Mouse (Mus musculus) midbrain, postnatal 0 days (tissue): ENCODE measurements at regions not wholly inside any gene's neighbourhood (a gene's known extent, or its start where the extent isn't known, plus 50 kb on each side); places are given as distances from the start of the nearest gene placed in this dataset.

Experiments
- ATAC-seq: fragments of 200-750 bp; cut with Nextera tagmentation; 2 replicates; pipeline ENCODE4 v1.8.0; 2017; ENCODE audit warnings: moderate number of reproducible peaks, mild to moderate bottlenecking, moderate TSS enrichment, moderate library complexity; ENCODE audit not compliant: low FRiP score
- DNase-seq: peaks from one replicate; pipeline ENCODE4 v3.0.0-alpha.2; 2015; ENCODE audit warnings: low spot score
- H3K27ac ChIP-seq: fragments of 300-500 bp; sonication (generic); 2 replicates; pipeline ENCODE4 v1.5.1; 2014; ENCODE audit warnings: low read depth, mild to moderate bottlenecking, low read length, mixed read lengths
- H3K27me3 ChIP-seq: fragments of 300-500 bp; sonication (generic); 2 replicates; pipeline ENCODE4 v1.6.1; 2014; ENCODE audit warnings: low read length, control low read depth, mixed read lengths; ENCODE audit not compliant: insufficient read depth
- H3K36me3 ChIP-seq: fragments of 300-500 bp; sonication (generic); 2 replicates; pipeline ENCODE4 v1.6.1; 2014; ENCODE audit warnings: low read length, control low read depth, mixed read lengths; ENCODE audit not compliant: insufficient read depth
- H3K4me1 ChIP-seq: fragments of 300-500 bp; sonication (generic); 2 replicates; pipeline ENCODE4 v1.6.1; 2014; ENCODE audit warnings: mild to moderate bottlenecking, control low read depth, antibody characterized with exemption, low read length, mixed read lengths; ENCODE audit not compliant: insufficient read depth
- H3K4me2 ChIP-seq: fragments of 300-500 bp; sonication (generic); 2 replicates; pipeline ENCODE4 v1.6.1; 2014; ENCODE audit warnings: low read depth, mild to moderate bottlenecking, low read length, mixed read lengths; ENCODE audit not compliant: poor library complexity, severe bottlenecking
- H3K4me3 ChIP-seq: fragments of 300-500 bp; sonication (generic); 2 replicates; pipeline ENCODE4 v1.5.1; 2014; ENCODE audit warnings: low read depth, mild to moderate bottlenecking, low read length, moderate library complexity
- H3K9ac ChIP-seq: fragments of 300-500 bp; sonication (generic); replicated peaks from 2 replicates; pipeline ENCODE4 v1.6.1; 2014; ENCODE audit warnings: mild to moderate bottlenecking, low read length, moderate library complexity, mixed read lengths; ENCODE audit not compliant: poor library complexity, severe bottlenecking
- H3K9me3 ChIP-seq: fragments of 300-500 bp; sonication (generic); 2 replicates; pipeline ENCODE4 v1.6.1; 2016; ENCODE audit warnings: low read length, control low read depth
- CTCF ChIP-seq: IDR thresholded peaks from 2 replicates; pipeline ENCODE4 v1.5.1; 2016; ENCODE audit warnings: antibody characterized with exemption, mild to moderate bottlenecking
- WGBS: fragments of 180-500 bp; shearing (Covaris S2); extraction: QIAGEN DNeasy Blood & Tissue Kit; methylation state at CpG from one replicate; pipeline ENCODE4 v1.1.7; 2014; 5-methylcytosine and 5-hydroxymethylcytosine counted together

DNA sequence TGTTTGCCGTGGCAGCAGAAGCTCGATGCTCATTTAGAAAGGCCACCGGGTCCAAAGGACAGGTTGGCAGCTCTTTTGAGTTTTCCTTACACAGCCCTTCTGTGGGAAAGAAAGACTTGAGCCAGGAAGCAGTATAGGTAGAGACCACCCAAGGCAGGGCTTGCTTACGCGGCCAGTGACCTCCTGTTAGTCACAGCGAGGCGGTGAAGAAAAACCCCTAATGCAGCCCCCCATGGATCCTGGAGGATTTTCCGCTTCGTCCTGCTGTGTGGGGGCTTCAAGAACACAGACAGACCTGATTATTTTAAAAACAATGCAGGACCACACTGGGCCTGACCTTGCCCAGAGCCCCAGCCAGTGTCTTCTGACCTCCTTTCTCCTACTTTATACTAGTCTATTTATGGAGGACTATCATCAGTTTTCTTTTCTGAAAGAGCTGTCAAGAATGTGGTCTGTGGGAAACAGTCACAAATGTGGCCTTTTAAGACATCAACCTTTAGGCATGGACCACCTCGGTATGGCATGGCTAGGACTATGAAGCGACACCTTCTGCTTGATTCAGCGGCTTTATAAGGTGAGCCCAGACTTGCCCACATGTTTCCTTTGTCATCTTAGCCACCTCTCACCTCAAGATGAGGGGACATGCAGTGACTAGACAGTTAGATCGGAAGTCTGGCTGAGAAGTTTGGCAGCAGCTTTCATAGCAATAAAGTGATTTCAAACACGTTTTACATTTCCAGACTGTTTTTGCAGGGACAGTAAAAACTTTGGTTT, 274.3 kb downstream of the 1700129C05Rik start:
- 0 out of 2 replicates have a peak, but pooled peaks cover 2% of the 10 kb centered on the region for H3K4me1 ChIP-seq
- no peak overlapping the region for H3K9ac ChIP-seq
- ATAC-seq (no peak), DNase-seq (no peak)
- no peaks in the 10 kb centered on the region for H3K27me3 ChIP-seq
- no peaks in the 10 kb centered on the region for H3K9me3 ChIP-seq
- H3K27ac ChIP-seq: no peak overlapping the region
- no peak for TF ChIP-seq CTCF
- WGBS: 34% methylated on average over 14 of the region's 14 CpGs
- no peaks in the 10 kb centered on the region for H3K36me3 ChIP-seq
- peak overlapping the region; percentile 28 for H3K4me2 ChIP-seq
- no peak overlapping the region for H3K4me3 ChIP-seq

DNA sequence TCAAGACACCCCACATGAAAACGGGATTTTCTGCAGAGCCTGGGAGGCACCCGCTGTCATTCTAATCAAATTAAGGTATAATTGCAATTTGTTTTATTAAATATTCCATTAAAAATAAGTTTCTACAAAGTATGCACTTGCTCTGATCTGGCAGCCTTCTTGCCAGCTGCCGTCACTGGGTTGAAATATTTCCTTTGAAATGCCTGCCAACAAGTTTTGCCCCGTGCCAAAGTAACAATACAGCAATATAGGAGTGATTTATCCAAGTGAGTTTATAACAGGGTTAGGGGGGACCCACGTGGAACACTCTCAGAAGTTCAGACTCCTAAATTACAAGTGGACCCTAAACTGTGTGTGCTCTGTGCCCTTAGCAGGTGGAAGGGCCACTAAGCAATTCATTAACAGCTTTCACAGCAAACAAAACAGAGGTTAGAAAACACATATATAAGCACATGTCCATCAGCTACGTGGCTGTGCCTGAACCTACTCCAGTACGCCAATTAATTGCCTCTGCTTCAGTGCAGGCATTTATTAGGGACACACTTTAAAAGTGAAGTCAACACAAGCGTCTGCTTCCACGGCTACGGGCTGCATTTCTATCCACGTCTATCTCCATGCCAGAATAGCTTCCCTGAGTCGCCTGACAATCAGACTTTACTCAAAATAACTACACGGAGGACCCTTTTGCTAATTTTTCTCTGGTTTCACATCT, 275.1 kb downstream of the 1700129C05Rik start:
- Histone ChIP-seq H3K27ac (no peak overlapping the region), H3K4me1 (0 out of 2 replicates have a peak, but pooled peaks cover 2% of the 10 kb centered on the region), H3K36me3 (no peaks in the 10 kb centered on the region), H3K27me3 (no peaks in the 10 kb centered on the region), H3K4me2 (peak overlapping the region; percentile 28), H3K9ac (no peak overlapping the region), H3K9me3 (no peaks in the 10 kb centered on the region), H3K4me3 (no peak overlapping the region)
- ATAC-seq (no peak), DNase-seq (peak; percentile 19)
- TF ChIP-seq CTCF: no peak
- WGBS: 28% methylated on average over 13 of the region's 13 CpGs

DNA sequence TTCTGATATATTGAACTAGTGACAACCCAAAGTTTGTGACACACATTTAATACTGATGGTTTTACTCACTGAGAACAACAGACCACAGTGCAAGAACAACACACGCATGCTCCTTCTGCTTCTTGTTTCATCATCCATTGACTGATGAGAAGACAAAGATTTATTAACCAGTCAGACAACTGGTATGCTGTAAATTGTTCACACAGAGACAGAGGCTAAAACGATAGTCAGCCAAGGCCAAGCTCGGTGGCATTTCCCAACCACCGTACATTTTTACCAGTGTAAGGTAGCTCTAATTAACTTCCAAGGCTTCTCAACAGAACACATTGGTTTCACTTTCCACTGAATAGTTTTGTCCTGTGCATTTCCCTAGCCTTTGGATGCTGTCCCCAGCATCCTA, 287.8 kb downstream of the 1700129C05Rik start:
- Histone ChIP-seq H3K4me2 (no peak overlapping the region), H3K27me3 (no peaks in the 10 kb centered on the region), H3K36me3 (no peaks in the 10 kb centered on the region), H3K9me3 (no peaks in the 10 kb centered on the region), H3K9ac (no peak overlapping the region), H3K4me1 (no peaks in the 10 kb centered on the region), H3K27ac (no peak overlapping the region), H3K4me3 (no peak overlapping the region)
- TF ChIP-seq CTCF: no peak
- ATAC-seq (no peak), DNase-seq (no peak)
- 96% methylated on average over 4 of the region's 4 CpGs for WGBS

DNA sequence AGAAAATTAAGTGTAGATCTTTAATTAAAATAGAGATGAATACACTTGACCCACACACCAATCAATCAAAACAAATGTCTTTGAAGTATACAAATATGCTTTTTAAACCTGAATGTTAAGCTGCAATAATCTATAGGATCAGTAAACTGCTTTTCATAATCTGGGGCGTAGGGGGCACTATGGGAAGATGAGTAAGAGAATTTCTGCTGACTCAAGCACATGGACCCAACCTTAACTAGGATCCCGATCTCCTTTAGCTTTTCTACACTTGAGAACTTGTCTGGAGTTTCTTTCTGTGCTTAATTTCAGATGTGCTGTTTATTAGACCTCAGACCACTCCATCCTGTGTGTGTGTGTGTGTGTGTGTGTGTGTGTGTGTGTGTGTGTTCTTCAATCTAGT, 298.1 kb downstream of the 1700129C05Rik start:
- ATAC-seq (no peak), DNase-seq (no peak)
- Histone ChIP-seq H3K4me2 (no peak overlapping the region), H3K27ac (no peak overlapping the region), H3K27me3 (no peaks in the 10 kb centered on the region), H3K9me3 (no peaks in the 10 kb centered on the region), H3K4me1 (no peaks in the 10 kb centered on the region), H3K4me3 (no peak overlapping the region), H3K9ac (no peak overlapping the region), H3K36me3 (no peaks in the 10 kb centered on the region)
- WGBS: 83% methylated on average over 2 of the region's 2 CpGs
- TF ChIP-seq CTCF: no peak

DNA sequence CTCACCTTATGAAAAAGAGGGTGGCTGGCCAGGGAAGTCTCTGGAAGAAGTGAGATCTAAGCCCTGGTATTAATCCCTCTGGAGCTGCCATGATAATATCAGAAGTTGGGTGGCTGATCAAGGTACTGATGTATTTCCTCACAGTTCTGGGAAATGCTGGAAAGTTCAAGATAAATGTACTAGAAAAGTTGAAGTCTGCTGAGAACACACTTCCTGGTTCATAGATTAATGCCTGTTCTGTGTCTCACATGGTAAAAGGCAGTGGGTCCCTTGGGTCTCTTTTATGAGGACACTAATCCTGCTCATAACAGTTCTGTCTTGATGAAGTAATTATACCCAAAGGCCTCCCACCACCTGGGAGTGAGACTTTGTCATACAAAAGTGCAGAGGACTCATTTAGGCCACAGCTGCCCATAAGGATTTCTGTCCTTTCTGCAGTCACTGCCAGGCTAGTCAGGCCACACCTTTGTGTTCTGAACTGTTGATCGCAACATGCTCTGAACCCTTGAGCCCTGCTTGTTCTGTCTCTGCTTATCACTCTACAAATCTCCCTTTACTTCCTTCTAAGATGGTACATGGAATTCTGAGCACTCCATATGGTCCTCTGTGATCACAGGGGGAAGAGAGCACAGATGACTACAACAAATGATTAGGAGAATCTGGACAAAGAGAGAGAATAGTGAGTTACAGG, 300.4 kb downstream of the 1700129C05Rik start:
- Histone ChIP-seq H3K27me3 (no peaks in the 10 kb centered on the region), H3K4me2 (no peak overlapping the region), H3K9ac (no peak overlapping the region), H3K4me1 (no peaks in the 10 kb centered on the region), H3K9me3 (no peaks in the 10 kb centered on the region), H3K4me3 (no peak overlapping the region), H3K36me3 (no peaks in the 10 kb centered on the region), H3K27ac (no peak overlapping the region)
- 95% methylated on average over 1 of the region's 1 CpGs for WGBS
- TF ChIP-seq CTCF: no peak
- no peak for DNase-seq
- no peak for ATAC-seq

DNA sequence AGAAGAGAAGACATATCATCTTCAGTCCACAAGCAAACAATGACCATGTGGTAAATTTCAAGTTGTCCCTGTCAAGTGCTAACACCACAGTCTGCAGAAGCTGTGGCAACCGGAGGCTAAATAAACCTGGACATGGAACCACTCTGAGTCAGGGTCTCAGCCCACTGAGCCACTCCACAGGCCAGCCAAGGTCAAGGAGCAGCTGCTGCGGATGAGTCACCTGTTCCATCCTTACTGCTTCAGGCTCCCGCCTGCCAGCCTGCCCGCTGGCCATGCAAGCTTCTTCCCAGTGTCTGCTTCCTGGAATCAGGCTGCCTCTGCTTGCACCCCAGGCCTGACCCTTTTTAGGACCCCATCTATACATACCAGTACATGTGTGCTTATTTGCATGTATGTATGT, 319.8 kb downstream of the 1700129C05Rik start:
- Histone ChIP-seq H3K9ac (no peak overlapping the region), H3K27ac (no peak overlapping the region), H3K27me3 (no peaks in the 10 kb centered on the region), H3K36me3 (no peaks in the 10 kb centered on the region), H3K4me2 (no peak overlapping the region), H3K4me3 (no peak overlapping the region), H3K9me3 (no peaks in the 10 kb centered on the region), H3K4me1 (no peaks in the 10 kb centered on the region)
- ATAC-seq (no peak), DNase-seq (no peak)
- TF ChIP-seq CTCF: no peak
- 87% methylated on average over 4 of the region's 4 CpGs for WGBS
